Mouse (Mus musculus): ENCODE data around the gene Rbck1.

Gene Rbck1

DNA sequence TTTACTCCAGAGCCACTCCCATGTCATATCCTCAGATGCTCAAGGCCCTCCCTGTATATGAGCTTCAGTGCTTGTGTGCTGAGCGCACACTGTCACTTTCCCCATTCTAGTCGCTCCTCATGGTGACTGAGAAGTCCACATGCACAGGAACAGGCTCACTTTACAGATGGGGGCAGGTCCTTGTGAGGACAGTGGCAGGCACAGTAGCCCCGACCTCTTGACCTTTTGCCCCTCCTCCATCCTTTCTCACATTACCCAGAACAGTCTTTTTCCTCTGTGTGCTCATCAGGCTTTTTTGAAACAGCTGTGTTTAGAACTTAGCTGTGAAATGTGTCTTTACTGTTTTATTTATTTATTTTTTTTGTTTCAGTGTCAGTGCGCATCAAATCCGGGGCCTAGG is 28.7 kb downstream of the Rbck1 start:
- in situ Hi-C loops (cut with MboI, MseI), result no loop called here

DNA sequence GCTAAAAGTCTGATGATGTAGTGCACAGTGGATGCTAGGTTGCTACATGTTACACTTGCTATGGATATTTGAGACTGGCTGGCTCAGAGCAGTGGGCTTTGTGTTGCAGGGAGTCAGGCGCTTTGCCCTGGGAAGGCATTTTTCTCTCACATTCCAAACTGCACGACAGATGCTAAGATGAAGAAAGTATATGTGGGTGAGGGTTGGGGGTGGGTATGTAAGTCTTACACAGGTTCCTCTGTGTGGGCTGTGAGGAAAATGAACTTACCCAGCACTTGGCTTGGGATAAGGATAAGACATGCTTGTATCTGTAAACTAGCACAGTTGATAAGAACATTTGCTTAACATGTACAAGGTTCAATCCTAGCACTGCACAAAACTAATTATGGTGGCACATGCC is 29.6 kb downstream of the Rbck1 start:
- in situ Hi-C loops (cut with MboI, MseI), result no loop called here

DNA sequence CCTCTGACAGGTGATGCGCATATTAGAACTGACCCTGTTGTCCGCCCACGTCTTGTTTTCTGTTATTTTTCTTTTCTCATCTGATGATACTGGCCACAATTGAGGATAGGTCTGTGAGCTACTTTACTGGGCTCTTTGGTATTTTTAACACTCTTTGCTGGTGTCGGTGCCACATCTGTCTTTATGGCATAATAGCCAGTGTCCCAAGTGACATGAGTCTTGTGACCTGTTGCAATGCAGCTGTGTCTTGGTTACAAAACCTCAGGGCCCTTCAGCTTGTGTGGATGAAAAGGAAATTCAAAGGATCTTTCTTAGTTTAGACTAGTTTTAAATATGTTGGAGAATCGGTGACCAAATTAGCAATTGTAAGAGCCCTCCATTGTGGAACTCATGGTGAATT is 37.9 kb downstream of the Rbck1 start:
- in situ Hi-C loops (cut with MboI, MseI), result loop anchor here (5.0 kb wide), 1 partner anchor 57 kb away; no protein-coding TSS in a partner anchor

DNA sequence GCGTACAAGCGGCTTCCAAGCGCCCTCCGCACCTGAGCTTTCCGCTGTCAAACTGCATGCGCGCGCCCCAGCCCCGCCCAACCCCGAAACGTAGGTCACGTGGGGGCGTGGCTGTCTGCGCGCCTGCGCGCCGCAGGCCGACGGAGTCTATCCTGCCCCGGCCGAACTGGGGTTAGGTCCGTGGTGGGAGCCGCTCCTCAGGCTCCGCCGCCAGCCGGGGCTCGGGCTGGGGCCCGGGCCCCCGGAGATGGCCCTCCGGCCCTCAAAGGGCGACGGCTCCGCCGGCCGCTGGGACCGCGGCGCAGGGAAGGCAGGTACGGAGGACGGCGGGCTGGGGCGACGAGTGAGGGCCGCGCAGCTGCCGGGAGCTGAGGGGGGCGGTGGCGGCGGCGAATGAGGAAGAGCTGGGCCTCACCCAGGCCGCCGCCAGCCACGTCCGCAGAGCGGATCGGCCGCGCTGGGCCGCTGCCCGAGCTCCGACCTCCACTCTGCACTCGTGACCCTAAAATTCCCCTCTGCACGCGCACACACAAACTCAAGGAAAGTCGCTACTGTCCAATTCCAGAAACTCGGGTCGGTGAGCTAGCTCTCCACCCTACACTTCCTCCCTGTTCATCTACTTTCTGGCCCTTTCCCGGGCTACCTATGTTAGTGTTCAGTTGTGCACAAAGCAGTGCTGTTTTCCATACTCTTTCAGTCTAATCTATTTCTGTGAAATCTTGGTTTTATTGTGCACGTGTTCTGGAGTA is 38.6 kb downstream of the Rbck1 start, which contains the start of gene Tbc1d20:
TSS of gene Tbc1d20 (plus strand) at position 102 of the 749 bp plus-strand sequence.
- in situ Hi-C loops (cut with MboI, MseI), result loop anchor here (5.0 kb wide), 1 partner anchor 57 kb away; no protein-coding TSS in a partner anchor

DNA sequence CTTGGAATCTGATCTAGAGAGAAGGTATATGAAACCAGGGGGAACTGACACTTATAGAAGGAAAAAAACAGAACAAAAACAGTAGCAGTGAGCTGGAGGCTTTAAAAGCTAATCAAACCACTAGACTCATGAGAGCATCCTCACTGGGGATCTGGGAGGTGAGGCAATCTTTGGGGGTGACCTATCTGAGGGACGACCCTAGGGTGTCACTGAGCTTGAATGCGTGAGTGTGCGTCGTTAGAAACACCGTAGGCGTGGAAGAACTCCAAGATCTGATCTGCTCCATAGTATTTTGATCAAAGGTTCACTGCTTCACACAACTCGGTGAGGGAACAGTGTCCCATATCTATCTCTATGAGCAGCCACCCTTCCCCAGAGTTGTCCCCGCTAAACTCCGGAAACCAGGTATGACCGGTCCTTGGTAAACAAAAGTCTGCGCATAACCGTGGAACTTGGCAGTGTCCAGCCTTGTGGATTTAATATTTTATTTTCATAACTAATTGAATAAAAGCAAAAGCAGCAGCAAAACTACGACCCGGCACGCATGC is 39.2 kb downstream of the Rbck1 start:
- in situ Hi-C loops (cut with MboI, MseI), result loop anchor here (5.0 kb wide), 1 partner anchor 56 kb away; no protein-coding TSS in a partner anchor

DNA sequence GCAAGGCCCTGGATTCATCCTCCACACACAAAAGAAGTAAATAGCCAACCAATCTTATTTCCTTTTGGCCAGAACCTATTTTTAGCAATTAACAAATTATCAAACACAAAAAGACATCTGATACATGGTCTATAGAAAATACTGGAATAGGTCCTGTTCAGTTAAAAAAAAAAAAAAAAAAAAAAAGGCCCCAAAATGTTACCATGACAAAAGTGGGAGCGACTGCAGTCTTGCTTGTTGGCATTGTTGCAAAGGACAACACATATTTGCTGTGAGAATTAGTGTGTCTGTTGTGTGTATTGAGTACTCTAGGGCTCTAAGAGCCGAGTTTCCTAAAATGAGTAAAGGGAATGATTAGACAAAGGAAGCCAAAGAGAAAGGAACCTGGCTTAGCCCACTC is 40.0 kb downstream of the Rbck1 start:
- in situ Hi-C loops (cut with MboI, MseI), result loop anchor here (5.0 kb wide), 1 partner anchor 55 kb away; no protein-coding TSS in a partner anchor

DNA sequence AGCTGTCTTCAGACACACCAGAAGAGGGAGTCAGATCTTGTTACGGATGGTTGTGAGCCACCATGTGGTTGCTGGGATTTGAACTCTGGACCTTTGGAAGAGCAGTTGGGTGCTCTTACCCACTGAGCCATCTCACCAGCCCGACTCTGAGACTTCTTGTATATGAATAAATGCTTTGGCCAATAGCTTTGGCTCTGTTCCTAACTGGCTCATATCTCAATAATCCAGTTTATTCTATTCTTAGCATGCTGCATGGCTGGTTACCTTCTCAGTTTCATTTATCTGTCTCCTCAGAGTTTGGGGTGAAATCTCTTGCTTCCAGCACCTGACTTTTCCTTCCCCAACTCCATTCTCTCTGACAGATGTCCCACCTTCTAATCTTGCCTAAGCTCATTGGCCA is 42.8 kb downstream of the Rbck1 start:
- in situ Hi-C loops (cut with MboI, MseI), result loop anchor here (5.0 kb wide), 1 partner anchor 52 kb away; no protein-coding TSS in a partner anchor

DNA sequence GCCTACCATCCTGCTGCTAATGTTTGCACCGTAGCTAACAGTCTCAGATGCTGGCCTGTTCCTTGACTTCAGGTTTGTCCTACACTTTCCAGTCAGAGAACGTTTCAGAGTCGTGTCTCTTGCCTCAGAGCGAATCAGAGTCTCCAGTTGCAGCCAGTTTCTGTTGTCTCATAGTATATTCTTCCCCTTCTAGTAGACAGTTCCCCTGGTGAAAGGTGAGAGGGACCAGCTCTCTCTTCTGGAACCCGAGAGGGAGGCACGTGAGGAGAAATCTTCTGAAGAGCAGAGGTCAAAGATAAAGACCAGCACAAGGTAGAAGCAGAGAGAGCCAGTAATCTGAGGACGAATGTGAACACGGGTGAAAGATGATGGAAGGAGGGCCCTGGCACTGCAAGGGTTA is 44.4 kb downstream of the Rbck1 start:
- in situ Hi-C loops (cut with MboI, MseI), result no loop called here

DNA sequence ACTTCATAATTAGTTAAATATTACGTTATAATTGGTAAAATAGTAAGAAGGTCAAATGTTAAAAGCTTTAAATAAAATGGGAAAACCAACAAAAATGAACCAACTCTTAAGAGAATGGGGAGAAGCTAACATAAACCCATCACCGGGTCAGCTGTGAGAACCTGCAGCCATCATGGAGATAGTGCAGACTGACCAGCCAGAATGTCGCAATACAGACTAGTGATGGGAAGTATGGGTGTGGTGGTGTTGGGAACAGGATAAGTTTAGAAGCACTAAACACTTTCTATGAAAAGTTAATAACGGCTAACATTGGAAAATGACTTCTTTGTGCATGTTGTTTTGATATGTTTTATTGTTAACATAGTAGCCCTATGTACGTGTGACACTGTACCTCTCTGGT is 44.9 kb downstream of the Rbck1 start:
- in situ Hi-C loops (cut with MboI, MseI), result no loop called here

DNA sequence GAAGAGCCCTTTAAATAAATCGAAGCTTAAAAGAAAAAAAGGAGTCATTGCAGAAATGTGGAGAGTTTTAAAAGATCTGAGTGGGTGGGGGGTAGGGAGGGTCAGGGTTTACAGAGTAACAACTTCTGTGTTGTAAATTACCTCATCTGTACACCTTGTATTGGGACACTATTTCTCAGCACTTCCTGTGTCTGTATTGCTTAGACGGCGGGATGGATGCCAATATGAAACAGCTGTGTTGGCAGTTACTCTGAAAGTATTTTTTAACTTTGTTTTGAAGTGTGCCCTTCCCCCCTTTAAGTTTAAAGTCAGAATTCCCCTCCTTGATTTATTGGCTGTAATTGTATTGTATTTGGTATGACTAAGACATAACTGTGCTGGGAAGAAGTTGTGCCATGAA is 51.0 kb downstream of the Rbck1 start:
- in situ Hi-C loops (cut with MboI, MseI), result no loop called here

DNA sequence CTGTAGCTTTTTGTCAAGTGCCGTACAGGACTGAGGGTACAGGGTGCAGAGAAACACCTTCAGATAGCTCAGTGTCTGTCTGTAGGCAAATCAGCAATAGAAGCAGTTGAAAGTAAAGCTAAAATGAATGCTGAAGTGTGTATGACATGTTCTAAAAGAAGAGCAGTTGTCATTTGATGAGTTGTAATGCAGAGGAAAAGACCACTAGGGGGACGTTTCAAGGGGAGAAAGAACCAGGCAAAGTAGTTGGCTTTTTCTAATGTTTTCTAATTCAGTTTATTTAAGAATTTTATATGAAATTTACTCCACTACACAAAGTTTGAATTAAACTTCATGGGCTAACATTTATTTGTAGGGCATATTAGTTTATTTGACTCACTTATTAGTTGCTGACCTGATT is 58.8 kb downstream of the Rbck1 start:
- in situ Hi-C loops (cut with MboI, MseI), result loop anchor here (25.0 kb wide), 1 partner anchor 614 kb away; no protein-coding TSS in a partner anchor
